Mouse (Mus musculus) stomach, embryonic 16.5 days (tissue): Measurements from ENCODE around the gene Cacng1. TPM values are rescaled to one million over a fixed set of nuclear protein-coding genes. Genes with fewer than 3 reads are reported as not detected.

Experiments
- polyA plus RNA-seq: library from polyadenylated mRNA; unstranded; fragments of >200 nt; fragmentation: Nextera tagmentation; extraction: Ambion mirVana; gene quantifications from 2 replicates; pipeline ENCODE4 v1.2.1, GENCODE M21; 2015

The Cacng1 gene
- polyA plus RNA-seq, 1 experiment from 2014 or later, result 8.2 TPM

Other genes with a start within 250 kb of the Cacng1 start
- 10.4 and 13.9 TPM in 2 replicates for gene Pitpnc1, start 245.8 kb downstream of the Cacng1 start, polyA plus RNA-seq
- gene Psmd12, start 237.0 kb downstream of the Cacng1 start, polyA plus RNA-seq, result 163 and 175 TPM in 2 replicates
- gene Helz, start 168.6 kb downstream of the Cacng1 start, polyA plus RNA-seq, result 15.3 and 16.1 TPM in 2 replicates
- 2.3 and 2.5 TPM in 2 replicates for gene Cacng4, start 78.0 kb upstream of the Cacng1 start, polyA plus RNA-seq
- 0.26 and 0.29 TPM in 2 replicates for gene Cacng5, start 198.5 kb upstream of the Cacng1 start, polyA plus RNA-seq